Mouse (Mus musculus): Measurements from ENCODE around the gene Sox12.

The Sox12 gene

GRCm38 (mm10) chr2:152399122-152399542 lies 1.3 kb upstream of the Sox12 start:
- no peak for DNase-seq (ENCODE audit: low spot score)

- DNase-seq (ENCODE audit: low spot score) = peak; percentile 98
These were observed 828 bp upstream of the Sox12 start for GRCm38 (mm10) chr2:152398691-152399090.

- peak; percentile 84 for DNase-seq (ENCODE audit: low spot score)
These were observed 766 bp downstream of the Sox12 start for GRCm38 (mm10) chr2:152397004-152397589.

GRCm38 (mm10) chr2:152396110-152397003 lies 1.5 kb downstream of the Sox12 start:
- peak; percentile 90 for DNase-seq (ENCODE audit: low spot score)

GRCm38 (mm10) chr2:152395271-152395920 lies 2.5 kb downstream of the Sox12 start:
- no peak for DNase-seq (ENCODE audit: low spot score)

GRCm38 (mm10) chr2:152393225-152394017 lies 4.4 kb downstream of the Sox12 start:
- no peak for DNase-seq (ENCODE audit: low spot score)

- DNase-seq (ENCODE audit: low spot score) = no peak
These were observed 5.1 kb downstream of the Sox12 start for GRCm38 (mm10) chr2:152392786-152393185.

GRCm38 (mm10) chr2:152384191-152384590 lies 13.7 kb downstream of the Sox12 start:
- no peak for DNase-seq (ENCODE audit: low spot score)

- DNase-seq (ENCODE audit: low spot score) = no peak
These were observed 21.5 kb downstream of the Sox12 start, which contains the start of gene Nrsn2 for GRCm38 (mm10) chr2:152376345-152376741. Nrsn2 (minus strand) TSS chr2:152376638.

- no peak for DNase-seq (ENCODE audit: low spot score)
These were observed 22.1 kb downstream of the Sox12 start for GRCm38 (mm10) chr2:152375652-152376344.

GRCm38 (mm10) chr2:152373547-152373946 lies 24.3 kb downstream of the Sox12 start:
- DNase-seq (ENCODE audit: low spot score) = no peak

GRCm38 (mm10) chr2:152372661-152373060 lies 25.2 kb downstream of the Sox12 start:
- no peak for DNase-seq (ENCODE audit: low spot score)

- DNase-seq (ENCODE audit: low spot score) = no peak
These were observed 25.8 kb downstream of the Sox12 start for GRCm38 (mm10) chr2:152372104-152372503.

- DNase-seq (ENCODE audit: low spot score) = peak; percentile 43
These were observed 29.2 kb downstream of the Sox12 start for GRCm38 (mm10) chr2:152368532-152369140.

- no peak for DNase-seq (ENCODE audit: low spot score)
These were observed 29.9 kb downstream of the Sox12 start for GRCm38 (mm10) chr2:152367917-152368316.

- peak; percentile 77 for DNase-seq (ENCODE audit: low spot score)
These were observed 34.4 kb downstream of the Sox12 start for GRCm38 (mm10) chr2:152363245-152364147.

GRCm38 (mm10) chr2:152361193-152361592 lies 36.7 kb downstream of the Sox12 start:
- DNase-seq (ENCODE audit: low spot score) = no peak

GRCm38 (mm10) chr2:152360271-152360775 lies 37.5 kb downstream of the Sox12 start:
- DNase-seq (ENCODE audit: low spot score) = peak; percentile 57

GRCm38 (mm10) chr2:152359616-152360015 lies 38.2 kb downstream of the Sox12 start:
- no peak for DNase-seq (ENCODE audit: low spot score)
